Mouse (Mus musculus): ENCODE data around the gene Dmrt1. TPM values are rescaled to one million over a fixed set of nuclear protein-coding genes. Genes with fewer than 3 reads are reported as not detected.
A peak's percentile ranks its signal among the peaks of the same experiment; 100 is the strongest.

Gene Dmrt1
- polyA plus RNA-seq, 1 experiment, result not detected

DNA sequence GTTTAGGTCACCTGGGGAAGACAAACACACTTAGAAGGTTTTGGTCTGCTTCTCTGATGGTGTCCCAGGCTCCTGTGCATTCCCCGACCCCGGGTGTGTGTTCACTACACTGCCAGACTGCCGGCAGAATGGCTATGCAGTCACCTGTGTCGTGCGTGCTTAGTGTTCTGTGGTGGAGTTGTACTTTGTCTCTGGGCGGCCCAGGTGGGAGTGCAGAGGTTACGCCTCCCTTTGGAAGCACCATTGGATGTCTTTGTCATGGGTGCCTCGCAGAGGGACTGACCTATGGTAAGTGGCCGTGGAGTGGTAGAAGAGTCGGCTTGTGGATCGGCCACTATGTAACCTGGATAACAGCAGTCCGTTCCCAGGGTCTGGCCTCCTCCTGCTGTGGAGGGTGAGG lies 59.0 kb downstream of the Dmrt1 start:
- TF ChIP-seq CTCF (IDR thresholded peaks at IDR 0.05; ENCODE audit: extremely low read depth, insufficient read length, insufficient replicate concordance, low read depth, low read length), result no peak
- no peak for TF ChIP-seq POLR2A (IDR thresholded peaks at IDR 0.05; ENCODE audit: low read depth, low read length)
- no peaks in the 10 kb centered on the region for H3K36me3 ChIP-seq (ENCODE audit: control insufficient read depth, insufficient read depth, low read length)
- 43% methylated on average over 12 of the region's 12 CpGs for whole genome bisulfite sequencing
- H3K27ac ChIP-seq (ENCODE audit: insufficient read depth, low read depth, low read length), result no peak overlapping the region
- H3K27me3 ChIP-seq (ENCODE audit: control insufficient read depth, insufficient read depth, low read length), result peaks cover 4% of the 10 kb centered on the region; the same call in 1 of the 2 replicates
- no peaks in the 10 kb centered on the region for H3K4me1 ChIP-seq (ENCODE audit: control insufficient read depth, insufficient read depth, insufficient read length, low read length)
- H3K4me3 ChIP-seq (ENCODE audit: low read depth, low read length), result no peak overlapping the region

DNA sequence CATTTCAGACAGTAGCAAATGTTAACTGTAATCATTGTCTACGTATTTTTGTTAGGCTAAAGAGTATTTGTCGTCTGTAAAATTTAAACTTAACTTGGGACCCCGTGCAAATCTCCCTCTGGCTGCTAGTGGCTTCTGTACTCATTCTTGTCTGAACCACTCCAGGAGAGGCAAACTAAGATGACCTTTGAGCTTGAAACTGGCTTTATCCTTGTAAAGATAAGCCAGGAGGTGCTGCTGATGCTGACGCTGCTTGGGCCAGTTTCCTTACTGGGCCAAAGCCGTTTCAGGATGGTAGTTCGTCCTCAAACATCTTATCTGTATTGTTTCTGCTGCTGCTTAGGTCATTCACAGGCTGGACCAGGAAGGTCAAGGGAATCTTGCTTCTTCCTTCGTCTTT lies 64.4 kb downstream of the Dmrt1 start:
- Histone ChIP-seq H3K27ac (ENCODE audit: insufficient read depth, low read depth, low read length) (no peak overlapping the region), H3K4me1 (ENCODE audit: control insufficient read depth, insufficient read depth, insufficient read length, low read length) (no peaks in the 10 kb centered on the region), H3K36me3 (ENCODE audit: control insufficient read depth, insufficient read depth, low read length) (no peaks in the 10 kb centered on the region), H3K4me3 (ENCODE audit: low read depth, low read length) (no peak overlapping the region), H3K27me3 (ENCODE audit: control insufficient read depth, insufficient read depth, low read length) (0 out of 2 replicates have a peak, but pooled peaks cover under 1% of the 10 kb centered on the region)
- TF ChIP-seq CTCF (IDR thresholded peaks at IDR 0.05; ENCODE audit: extremely low read depth, insufficient read length, insufficient replicate concordance, low read depth, low read length) (no peak), POLR2A (IDR thresholded peaks at IDR 0.05; ENCODE audit: low read depth, low read length) (no peak)
- 38% methylated on average over 7 of the region's 7 CpGs for WGBS

DNA sequence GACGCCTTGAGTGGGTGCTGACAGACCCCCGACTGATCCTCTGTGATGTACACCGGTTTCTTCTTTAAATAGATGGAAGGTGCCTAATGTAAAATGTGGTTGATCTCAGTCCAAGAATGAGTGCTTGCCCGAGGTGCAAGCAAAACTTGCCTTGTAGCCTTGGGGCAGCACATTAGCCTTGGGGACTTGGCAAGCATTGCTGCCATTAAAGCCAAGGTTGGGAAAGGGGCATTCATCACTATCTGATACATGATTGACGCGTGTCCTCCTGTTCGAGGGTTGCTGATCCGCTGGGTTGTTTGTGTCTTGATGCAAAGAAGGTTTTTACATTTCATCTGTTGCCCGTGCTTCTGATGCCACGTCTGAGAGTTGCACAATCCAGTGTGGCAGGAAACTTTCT lies 69.0 kb downstream of the Dmrt1 start:
- WGBS, result 37% methylated on average over 10 of the region's 10 CpGs
- no peak overlapping the region for H3K27ac ChIP-seq (ENCODE audit: insufficient read depth, low read depth, low read length)
- no peak overlapping the region for H3K4me3 ChIP-seq (ENCODE audit: low read depth, low read length)
- TF ChIP-seq CTCF (IDR thresholded peaks at IDR 0.05; ENCODE audit: extremely low read depth, insufficient read length, insufficient replicate concordance, low read depth, low read length), result no peak
- TF ChIP-seq POLR2A (IDR thresholded peaks at IDR 0.05; ENCODE audit: low read depth, low read length), result no peak
- no peaks in the 10 kb centered on the region; the same call in 1 of the 2 replicates for H3K27me3 ChIP-seq (ENCODE audit: control insufficient read depth, insufficient read depth, low read length)
- H3K36me3 ChIP-seq (ENCODE audit: control insufficient read depth, insufficient read depth, low read length), result no peaks in the 10 kb centered on the region
- peaks cover 6% of the 10 kb centered on the region for H3K4me1 ChIP-seq (ENCODE audit: control insufficient read depth, insufficient read depth, insufficient read length, low read length)

DNA sequence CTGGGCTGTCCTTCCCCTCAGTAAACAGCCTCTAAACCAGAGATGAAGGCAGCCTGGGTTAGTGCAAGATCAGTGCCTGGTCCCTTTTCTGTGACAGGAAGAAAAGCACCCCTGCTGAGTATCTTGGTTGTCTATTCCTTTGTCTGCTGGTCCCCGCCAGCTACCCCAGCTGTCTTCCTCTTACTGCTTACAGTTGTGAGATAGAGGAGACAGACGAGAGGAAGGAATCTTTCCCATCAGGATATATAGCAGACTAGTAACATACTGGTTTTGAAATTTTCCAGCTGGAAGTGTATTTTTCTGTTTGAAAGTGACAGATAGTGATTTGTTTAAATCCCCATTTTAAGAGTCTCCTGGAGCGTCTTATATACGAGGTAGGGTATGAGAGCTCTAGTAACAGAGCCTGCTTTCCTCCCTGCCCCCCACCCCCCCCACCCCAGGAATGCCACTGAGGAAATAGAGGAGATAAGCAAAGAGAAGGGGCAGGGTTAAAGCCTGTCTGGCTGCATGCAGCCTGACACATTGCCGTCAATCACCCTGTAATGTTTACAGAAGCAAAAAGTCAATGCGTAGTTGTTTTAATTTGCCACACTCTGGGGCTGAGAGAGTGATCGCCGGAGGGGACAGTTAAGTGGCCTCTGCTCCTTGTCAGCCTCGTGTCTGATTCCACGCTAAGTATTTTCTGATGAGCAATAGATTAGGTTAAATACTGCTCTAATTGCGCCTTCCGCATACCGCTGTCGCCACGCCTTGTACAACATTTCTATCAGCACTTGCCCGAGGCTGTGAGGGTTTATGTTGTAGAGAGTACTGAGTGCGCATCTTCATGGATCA lies 69.8 kb downstream of the Dmrt1 start:
- 9% methylated on average over 17 of the region's 17 CpGs for WGBS
- peaks cover 6% of the 10 kb centered on the region for H3K4me1 ChIP-seq (ENCODE audit: control insufficient read depth, insufficient read depth, insufficient read length, low read length)
- H3K4me3 ChIP-seq (ENCODE audit: low read depth, low read length), result no peak overlapping the region
- H3K36me3 ChIP-seq (ENCODE audit: control insufficient read depth, insufficient read depth, low read length), result no peaks in the 10 kb centered on the region
- H3K27me3 ChIP-seq (ENCODE audit: control insufficient read depth, insufficient read depth, low read length), result no peaks in the 10 kb centered on the region; the same call in 1 of the 2 replicates
- no peak overlapping the region for H3K27ac ChIP-seq (ENCODE audit: insufficient read depth, low read depth, low read length)
- no peak for TF ChIP-seq POLR2A (IDR thresholded peaks at IDR 0.05; ENCODE audit: low read depth, low read length)
- TF ChIP-seq CTCF (IDR thresholded peaks at IDR 0.05; ENCODE audit: extremely low read depth, insufficient read length, insufficient replicate concordance, low read depth, low read length), result no peak

DNA sequence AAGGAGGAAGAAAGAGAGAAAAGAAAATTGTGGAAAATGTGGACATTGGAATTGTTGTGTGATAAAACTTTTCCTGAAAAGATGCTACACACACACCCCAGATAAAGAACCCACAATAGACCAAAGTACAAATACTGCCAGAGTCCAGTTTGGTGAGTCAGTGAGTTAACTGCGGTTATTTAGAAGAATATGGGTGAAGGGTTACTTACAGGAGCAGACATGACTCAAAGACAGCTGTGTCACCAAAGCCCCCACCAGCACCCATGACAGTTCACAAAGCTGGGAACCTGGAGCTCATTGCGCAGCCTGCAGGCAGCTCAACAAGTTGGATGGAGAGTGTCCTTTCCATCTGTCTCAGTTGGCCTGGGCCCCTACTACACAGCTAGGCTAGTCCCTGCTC lies 72.9 kb downstream of the Dmrt1 start:
- no peaks in the 10 kb centered on the region for H3K36me3 ChIP-seq (ENCODE audit: control insufficient read depth, insufficient read depth, low read length)
- TF ChIP-seq POLR2A (IDR thresholded peaks at IDR 0.05; ENCODE audit: low read depth, low read length) (no peak), CTCF (IDR thresholded peaks at IDR 0.05; ENCODE audit: extremely low read depth, insufficient read length, insufficient replicate concordance, low read depth, low read length) (no peak)
- H3K4me3 ChIP-seq (ENCODE audit: low read depth, low read length), result no peak overlapping the region
- no peak overlapping the region for H3K27ac ChIP-seq (ENCODE audit: insufficient read depth, low read depth, low read length)
- 68% methylated on average over 2 of the region's 2 CpGs for WGBS
- no peaks in the 10 kb centered on the region; the same call in 1 of the 2 replicates for H3K27me3 ChIP-seq (ENCODE audit: control insufficient read depth, insufficient read depth, low read length)
- H3K4me1 ChIP-seq (ENCODE audit: control insufficient read depth, insufficient read depth, insufficient read length, low read length), result peaks cover 6% of the 10 kb centered on the region

DNA sequence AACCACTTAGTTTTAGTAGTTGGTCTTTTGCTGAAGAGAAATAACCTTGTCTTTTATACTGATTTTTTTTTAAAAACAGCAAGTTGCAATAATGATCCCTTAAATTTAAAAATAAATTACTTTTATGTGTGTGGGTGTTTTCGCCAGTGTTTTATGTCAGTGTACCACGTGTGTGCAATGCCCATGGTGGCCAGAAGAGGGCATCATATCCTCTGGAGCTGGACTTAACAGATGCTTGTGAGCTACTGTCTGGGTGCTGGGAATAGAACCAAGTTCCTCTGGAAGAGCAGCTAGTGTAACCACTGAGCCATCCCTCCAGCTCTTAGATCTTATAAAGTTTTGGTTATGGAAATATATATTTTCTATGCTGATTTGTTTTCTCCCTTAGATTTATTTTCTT lies 74.0 kb downstream of the Dmrt1 start:
- no peak overlapping the region for H3K27ac ChIP-seq (ENCODE audit: insufficient read depth, low read depth, low read length)
- no peaks in the 10 kb centered on the region; the same call in 1 of the 2 replicates for H3K27me3 ChIP-seq (ENCODE audit: control insufficient read depth, insufficient read depth, low read length)
- peaks cover 6% of the 10 kb centered on the region for H3K4me1 ChIP-seq (ENCODE audit: control insufficient read depth, insufficient read depth, insufficient read length, low read length)
- no peak overlapping the region for H3K4me3 ChIP-seq (ENCODE audit: low read depth, low read length)
- TF ChIP-seq CTCF (IDR thresholded peaks at IDR 0.05; ENCODE audit: extremely low read depth, insufficient read length, insufficient replicate concordance, low read depth, low read length) (peak; percentile 40; the same call in 1 of the 2 replicates), POLR2A (IDR thresholded peaks at IDR 0.05; ENCODE audit: low read depth, low read length) (no peak)
- H3K36me3 ChIP-seq (ENCODE audit: control insufficient read depth, insufficient read depth, low read length), result no peaks in the 10 kb centered on the region
- 95% methylated on average over 2 of the region's 2 CpGs for WGBS

DNA sequence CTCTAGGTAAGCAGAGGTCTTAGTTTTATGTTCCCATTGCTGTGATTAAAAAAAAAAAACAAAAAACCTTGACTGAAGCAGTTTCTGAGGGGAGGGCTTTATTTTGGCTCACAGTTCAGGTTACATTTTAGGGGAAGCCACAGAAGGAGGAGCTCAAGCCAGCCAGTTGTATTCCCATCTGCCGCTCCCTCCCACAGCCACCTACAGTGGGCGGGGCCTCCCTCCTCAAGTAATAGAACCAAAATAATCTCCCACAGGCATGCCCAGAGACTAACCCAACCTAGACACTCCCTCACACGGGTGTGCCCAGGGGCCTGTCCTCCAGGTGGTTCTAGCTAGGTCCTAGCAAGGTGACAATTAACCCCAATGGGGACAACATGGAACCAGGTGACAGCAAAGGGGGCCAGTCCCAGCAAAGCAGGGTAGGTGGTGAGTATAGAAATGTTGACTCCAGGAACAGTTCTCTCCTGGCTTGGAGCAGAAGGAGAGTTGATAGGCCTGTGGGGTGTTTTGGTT lies 92.4 kb downstream of the Dmrt1 start:
- TF ChIP-seq CTCF (IDR thresholded peaks at IDR 0.05; ENCODE audit: extremely low read depth, insufficient read length, insufficient replicate concordance, low read depth, low read length) (no peak), POLR2A (IDR thresholded peaks at IDR 0.05; ENCODE audit: low read depth, low read length) (no peak)
- Histone ChIP-seq H3K27me3 (ENCODE audit: control insufficient read depth, insufficient read depth, low read length) (peaks cover 12% of the 10 kb centered on the region), H3K4me3 (ENCODE audit: low read depth, low read length) (no peak overlapping the region), H3K27ac (ENCODE audit: insufficient read depth, low read depth, low read length) (no peak overlapping the region), H3K4me1 (ENCODE audit: control insufficient read depth, insufficient read depth, insufficient read length, low read length) (no peaks in the 10 kb centered on the region), H3K36me3 (ENCODE audit: control insufficient read depth, insufficient read depth, low read length) (no peaks in the 10 kb centered on the region)
- 48% methylated on average over 3 of the region's 3 CpGs for WGBS
